24 mouse cellular contexts compared by ENCODE assay signal in the genomic region with DNA sequence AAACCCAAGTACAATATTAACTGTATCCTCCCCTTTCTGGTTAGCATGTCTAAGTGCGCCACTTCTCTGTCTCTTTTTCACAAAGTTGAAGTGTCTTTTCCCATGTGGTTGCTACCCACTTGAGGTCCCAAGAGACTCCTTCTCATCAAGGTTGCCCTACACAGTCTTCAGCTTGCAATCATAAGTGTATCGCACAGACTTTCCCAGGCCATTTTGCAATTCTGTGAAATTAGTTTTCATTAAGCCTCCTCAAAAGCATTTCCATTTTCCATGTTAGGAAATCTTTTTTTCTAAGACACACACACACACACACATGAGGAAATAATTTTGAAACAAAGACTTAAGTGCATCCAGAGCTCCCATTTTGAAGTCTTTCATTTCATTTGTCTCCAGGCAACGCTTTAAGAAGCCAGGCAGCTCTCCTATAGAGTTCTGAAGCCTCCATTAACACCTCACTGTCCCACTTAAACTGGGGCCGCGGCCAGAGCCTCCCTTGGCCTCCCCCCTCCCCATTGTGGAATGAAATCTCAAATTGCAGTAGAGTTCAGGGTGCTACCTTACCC. TPM values are rescaled to one million over a fixed set of nuclear protein-coding genes. Genes with fewer than 3 reads are reported as not detected.
DNase-seq lines count a peak whose midpoint lies in the region; ATAC-seq and TF ChIP-seq lines count a peak whose summit lies in the region.
"Had no signal": no experiment of that assay in that cellular context is flagged by ENCODE, and none has a peak within 500 bp of the region (broad histone marks: within the 10 kb centered on the region; RNA-seq: fewer than 3 reads in every experiment).

No protein-coding gene starts in this region.

- H3K9ac ChIP-seq in limb, embryonic 14.5 days (ENCODE audit: low read depth, low read length, severe bottlenecking) = no peak overlapping the region
- no peak overlapping the region for H3K9ac ChIP-seq in kidney, embryonic 16.5 days (replicated peaks; ENCODE audit: low read length)
- H3K9ac ChIP-seq: forebrain, postnatal 0 days; heart, embryonic 13.5 days; hindbrain, embryonic 12.5 days; liver, embryonic 12.5 days; lung, embryonic 14.5 days; midbrain, embryonic 12.5 days had no signal

- H3K4me1 ChIP-seq in embryonic facial prominence, embryonic 10.5 days = peaks cover 41% of the 10 kb centered on the region
- peaks cover 23% of the 10 kb centered on the region for H3K4me1 ChIP-seq in embryonic fibroblast, embryonic 13.5 days (ENCODE audit: control insufficient read depth, insufficient read depth, low read length)
- H3K4me1 ChIP-seq in limb, embryonic 14.5 days (ENCODE audit: control insufficient read depth, insufficient read depth, low read length) = peaks cover 74% of the 10 kb centered on the region
- peaks cover 3% of the 10 kb centered on the region; the same call in 1 of the 2 replicates for H3K4me1 ChIP-seq in kidney, embryonic 16.5 days (ENCODE audit: insufficient read depth, low read length)
- no peaks in the 10 kb centered on the region for H3K4me1 ChIP-seq in midbrain, embryonic 10.5 days
- H3K4me1 ChIP-seq: hindbrain, embryonic 12.5 days; liver, embryonic 12.5 days; midbrain, embryonic 12.5 days had no signal

- H3K4me2 ChIP-seq in limb, embryonic 14.5 days (replicated peaks; ENCODE audit: low read depth, low read length, severe bottlenecking) = no peak overlapping the region
- no peak overlapping the region for H3K4me2 ChIP-seq in kidney, embryonic 16.5 days (replicated peaks; ENCODE audit: low read depth, low read length)
- H3K4me2 ChIP-seq: heart, embryonic 13.5 days; hindbrain, embryonic 12.5 days; liver, embryonic 12.5 days; lung, embryonic 14.5 days; midbrain, embryonic 12.5 days had no signal

- WGBS in embryonic facial prominence, embryonic 10.5 days = 57% methylated on average over 5 of the region's 5 CpGs
- 23% methylated on average over 5 of the region's 5 CpGs for WGBS in limb, embryonic 14.5 days
- WGBS in kidney, embryonic 16.5 days = 52% methylated on average over 5 of the region's 5 CpGs
- WGBS in midbrain, embryonic 10.5 days = 79% methylated on average over 5 of the region's 5 CpGs

- no peak for TF ChIP-seq POLR2A in embryonic fibroblast, embryonic 13.5 days (IDR thresholded peaks at IDR 0.05; ENCODE audit: low read depth, low read length)
- no peak for TF ChIP-seq POLR2A in limb, embryonic 14.5 days (IDR thresholded peaks at IDR 0.05; ENCODE audit: borderline replicate concordance, extremely low read depth, insufficient read depth, insufficient read length)

- H3K4me3 ChIP-seq in gastrocnemius, adult 2 months = no peak overlapping the region
- H3K4me3 ChIP-seq in embryonic facial prominence, embryonic 10.5 days = no peak overlapping the region
- H3K4me3 ChIP-seq in embryonic fibroblast, embryonic 13.5 days (ENCODE audit: insufficient read depth, low read length) = no peak overlapping the region
- H3K4me3 ChIP-seq in limb, embryonic 14.5 days (replicated peaks; ENCODE audit: low read length) = no peak overlapping the region
- no peak overlapping the region for H3K4me3 ChIP-seq in kidney, embryonic 16.5 days (ENCODE audit: low read length)
- no peak overlapping the region for H3K4me3 ChIP-seq in midbrain, embryonic 10.5 days
- H3K4me3 ChIP-seq: heart, embryonic 13.5 days; hindbrain, embryonic 12.5 days; liver, embryonic 12.5 days; midbrain, embryonic 12.5 days had no signal

- H3K27me3 ChIP-seq in embryonic facial prominence, embryonic 10.5 days (replicated peaks; ENCODE audit: low read depth, poor library complexity, severe bottlenecking) = no peaks in the 10 kb centered on the region; the same call in 1 of the 2 replicates
- H3K27me3 ChIP-seq in limb, embryonic 14.5 days (ENCODE audit: control insufficient read depth, insufficient read depth, low read length) = no peaks in the 10 kb centered on the region
- no peaks in the 10 kb centered on the region for H3K27me3 ChIP-seq in kidney, embryonic 16.5 days (ENCODE audit: insufficient read depth, low read length)
- H3K27me3 ChIP-seq in midbrain, embryonic 10.5 days (ENCODE audit: low read depth, poor library complexity, severe bottlenecking) = no peaks in the 10 kb centered on the region
- H3K27me3 ChIP-seq: heart, embryonic 13.5 days; hindbrain, embryonic 12.5 days; liver, embryonic 12.5 days had no signal

- H3K36me3 ChIP-seq in embryonic facial prominence, embryonic 10.5 days (replicated peaks) = no peaks in the 10 kb centered on the region
- H3K36me3 ChIP-seq in limb, embryonic 14.5 days (ENCODE audit: control insufficient read depth, insufficient read depth, low read length) = no peaks in the 10 kb centered on the region
- no peaks in the 10 kb centered on the region for H3K36me3 ChIP-seq in kidney, embryonic 16.5 days (ENCODE audit: insufficient read depth, low read length)
- no peaks in the 10 kb centered on the region for H3K36me3 ChIP-seq in midbrain, embryonic 10.5 days
- H3K36me3 ChIP-seq: heart, embryonic 13.5 days; hindbrain, embryonic 12.5 days; liver, embryonic 12.5 days; midbrain, embryonic 12.5 days had no signal

- ATAC-seq in limb, embryonic 14.5 days (ENCODE audit: low FRiP score, low read depth) = peak; percentile 20; the same call in 1 of the 2 replicates
- no peak for ATAC-seq in kidney, embryonic 16.5 days (ENCODE audit: low FRiP score, low TSS enrichment)
- ATAC-seq: forebrain, postnatal 0 days; intestine, postnatal 0 days; liver, embryonic 12.5 days had no signal

- no peak for DNase-seq in gastrocnemius, adult 2 months
- DNase-seq in gastrocnemius, postnatal 25 days = no peak
- DNase-seq in embryonic facial prominence, embryonic 10.5 days (ENCODE audit: low spot score) = peak; percentile 30
- peak; percentile 53 for DNase-seq in limb, embryonic 14.5 days (ENCODE audit: low spot score)
- DNase-seq in yolk sac, embryonic 10.5 days (ENCODE audit: low spot score) = no peak
- DNase-seq in midbrain, embryonic 10.5 days (ENCODE audit: low spot score) = no peak
- DNase-seq: adrenal gland, postnatal 36 days; cerebellum, adult 11 months; cerebellum, adult 9-11 months; forebrain, postnatal 0 days; heart, adult 11 months; heart, postnatal 14 days; kidney, postnatal 36 days; layer of hippocampus, postnatal 36 days; lung, embryonic 14.5 days had no signal

- H3K9me3 ChIP-seq in embryonic facial prominence, embryonic 10.5 days = no peaks in the 10 kb centered on the region
- no peaks in the 10 kb centered on the region for H3K9me3 ChIP-seq in limb, embryonic 14.5 days (ENCODE audit: control insufficient read depth, low read length)
- no peaks in the 10 kb centered on the region for H3K9me3 ChIP-seq in kidney, embryonic 16.5 days (ENCODE audit: low read length)
- no peaks in the 10 kb centered on the region for H3K9me3 ChIP-seq in midbrain, embryonic 10.5 days (replicated peaks)
- H3K9me3 ChIP-seq: heart, embryonic 13.5 days; hindbrain, embryonic 12.5 days; liver, embryonic 12.5 days; midbrain, embryonic 12.5 days had no signal

- H3K27ac ChIP-seq in gastrocnemius, adult 2 months = peak overlapping the region; percentile 91
- H3K27ac ChIP-seq in embryonic facial prominence, embryonic 10.5 days (replicated peaks) = peak overlapping the region; percentile 61; the same call in 1 of the 2 replicates
- peak overlapping the region; percentile 98 for H3K27ac ChIP-seq in embryonic fibroblast, embryonic 13.5 days (ENCODE audit: insufficient read depth, low read length)
- peak overlapping the region; percentile 1 for H3K27ac ChIP-seq in limb, embryonic 14.5 days (replicated peaks; ENCODE audit: low read depth, low read length)
- H3K27ac ChIP-seq in kidney, embryonic 16.5 days (ENCODE audit: low read length) = no peak overlapping the region
- no peak overlapping the region for H3K27ac ChIP-seq in midbrain, embryonic 10.5 days (replicated peaks)
- H3K27ac ChIP-seq: heart, embryonic 13.5 days; hindbrain, embryonic 12.5 days; liver, embryonic 12.5 days; midbrain, embryonic 12.5 days had no signal

- TF ChIP-seq CTCF in gastrocnemius, adult 2 months (IDR thresholded peaks at IDR 0.05) = no peak
- no peak for TF ChIP-seq CTCF in embryonic fibroblast, embryonic 13.5 days (IDR thresholded peaks at IDR 0.05; ENCODE audit: borderline replicate concordance, insufficient read depth, low read length)

- intact Hi-C loops in gastrocnemius, adult 2 months (cut with DNase I) = loop anchor here (5.0 kb wide), 2 partner anchors 34 to 104 kb away; no protein-coding TSS in a partner anchor

RNA-seq across cellular contexts. Expression of gene Col6a3, which starts 7.5 kb away (rescaled TPM):
- 10 to 100 TPM; 21.6 to 51.5 TPM for total RNA-seq in gastrocnemius, adult 2 months (2021)
- 100 to 1,000 TPM in 1 of 2 experiments, 10 to 100 TPM in 1; 86.2 to 121 TPM for total RNA-seq in gastrocnemius, postnatal 25 days (2021)
- polyA plus RNA-seq in embryonic facial prominence, embryonic 10.5 days (2016; fragmentation: Nextera tagmentation; extraction: Ambion mirVana) = 3.5 and 6.6 TPM in 2 replicates
- 591 and 749 TPM in 2 replicates for polyA plus RNA-seq in embryonic fibroblast, embryonic 13.5 days (2011; ENCODE audit: insufficient read length, low read depth, missing spikeins)
- polyA plus RNA-seq in limb, embryonic 14.5 days (2012; rRNA removed) = 291 and 326 TPM in 2 replicates
- 204 and 224 TPM in 2 replicates for polyA plus RNA-seq in limb, embryonic 14.5 days (2014; fragmentation: Nextera tagmentation; extraction: Ambion mirVana)
- polyA plus RNA-seq in kidney, embryonic 16.5 days (2015; fragmentation: Nextera tagmentation; extraction: Ambion mirVana) = 34.6 and 43.1 TPM in 2 replicates
- 3.0 and 5.4 TPM in 2 replicates for polyA plus RNA-seq in midbrain, embryonic 10.5 days (2016; fragmentation: Nextera tagmentation; extraction: Ambion mirVana)
- total RNA-seq: common myeloid progenitor, adult 5-6 weeks; neutrophil, adult 5-6 weeks had no signal

Comparison
In these comparisons a context has a peak if more than half of its experiments do, and no peak if none do; other contexts are left out.
1. DNase-seq: peak in embryonic facial prominence, embryonic 10.5 days (single experiment) and limb, embryonic 14.5 days (single experiment); none in gastrocnemius, adult 2 months (single experiment), gastrocnemius, postnatal 25 days (single experiment), yolk sac, embryonic 10.5 days (single experiment) and midbrain, embryonic 10.5 days (single experiment).
2. H3K27ac ChIP-seq: peak in gastrocnemius, adult 2 months (single experiment), embryonic facial prominence, embryonic 10.5 days (single experiment), embryonic fibroblast, embryonic 13.5 days (single experiment) and limb, embryonic 14.5 days (single experiment); none in kidney, embryonic 16.5 days (single experiment) and midbrain, embryonic 10.5 days (single experiment).